Mouse (Mus musculus) intestine, postnatal 0 days (tissue): ENCODE data around the gene Ntng2. TPM values are rescaled to one million over a fixed set of nuclear protein-coding genes. Genes with fewer than 3 reads are reported as not detected.

ENCODE experiments used
- ATAC-seq: fragments of 200-750 bp; cut with Nextera tagmentation; 2 replicates; pipeline ENCODE4 v1.8.0; 2017; ENCODE audit warnings: mild to moderate bottlenecking, moderate TSS enrichment, moderate library complexity
- H3K27ac ChIP-seq: fragments of 300-500 bp; sonication (generic); 2 replicates; pipeline ENCODE4 v1.5.1; 2014; ENCODE audit warnings: mild to moderate bottlenecking, low read depth, low read length, moderate library complexity
- H3K27me3 ChIP-seq: fragments of 300-500 bp; sonication (generic); replicated peaks from 2 replicates; pipeline ENCODE4 v1.6.1; 2014; ENCODE audit warnings: low read length, mixed read lengths; ENCODE audit not compliant: control insufficient read depth, insufficient read depth
- H3K36me3 ChIP-seq: fragments of 300-500 bp; sonication (generic); 2 replicates; pipeline ENCODE4 v1.6.1; 2014; ENCODE audit warnings: mild to moderate bottlenecking, moderate library complexity; ENCODE audit not compliant: control insufficient read depth, insufficient read depth
- H3K4me1 ChIP-seq: fragments of 300-500 bp; sonication (generic); replicated peaks from 2 replicates; pipeline ENCODE4 v1.6.1; 2014; ENCODE audit warnings: antibody characterized with exemption, low read length, mixed read lengths; ENCODE audit not compliant: control insufficient read depth, insufficient read depth
- H3K4me2 ChIP-seq: fragments of 300-500 bp; sonication (generic); replicated peaks from 2 replicates; pipeline ENCODE4 v1.6.1; 2014; ENCODE audit warnings: low read depth, mild to moderate bottlenecking, moderate library complexity
- H3K4me3 ChIP-seq: fragments of 300-500 bp; sonication (generic); 2 replicates; pipeline ENCODE4 v1.5.1; 2014; ENCODE audit warnings: low read depth, low read length
- H3K9ac ChIP-seq: fragments of 300-500 bp; sonication (generic); 2 replicates; pipeline ENCODE4 v1.6.1; 2014; ENCODE audit warnings: mild to moderate bottlenecking, low read depth, low read length
- H3K9me3 ChIP-seq: fragments of 300-500 bp; sonication (generic); 2 replicates; pipeline ENCODE4 v1.6.1; 2016; ENCODE audit warnings: mixed run types; ENCODE audit not compliant: control insufficient read depth
- CTCF ChIP-seq: sonication (generic); IDR thresholded peaks from 2 replicates; pipeline ENCODE4 v1.5.1; 2016; ENCODE audit warnings: low read depth, mild to moderate bottlenecking, control low read depth, antibody characterized with exemption, moderate library complexity
- WGBS: fragments of 180-500 bp; shearing (Covaris S2); extraction: QIAGEN DNeasy Blood & Tissue Kit; methylation state at CpG from one replicate; pipeline ENCODE4 v1.1.7; 2014; 5-methylcytosine and 5-hydroxymethylcytosine counted together
- polyA plus RNA-seq: library from polyadenylated mRNA; unstranded; fragments of >200 nt; fragmentation: Nextera tagmentation; extraction: Ambion mirVana; gene quantifications from 2 replicates; pipeline ENCODE4 v1.2.1, GENCODE M21; 2015

Gene Ntng2
- 0.21 TPM in 1 of 2 replicates, not detected in the other for polyA plus RNA-seq

GRCm38 (mm10) chr2:29252599-29253204 lies at the start of gene Ntng2:
Gene Ntng2, minus strand, starts transcription at chr2:29253005.
- Histone ChIP-seq H3K36me3 (no peaks in the 10 kb centered on the region), H3K9me3 (no peaks in the 10 kb centered on the region), H3K27ac (no peak within 1 kb of the TSS), H3K4me1 (peaks cover 10% of the 10 kb centered on the region; the same call in 1 of the 2 replicates), H3K4me2 (peak within 1 kb of the TSS; percentile 96), H3K4me3 (peak within 1 kb of the TSS; percentile 66), H3K9ac (peak within 1 kb of the TSS; percentile 40), H3K27me3 (peaks cover 77% of the 10 kb centered on the region)
- under 1% methylated on average over 43 of the region's 54 CpGs for WGBS
- TF ChIP-seq CTCF: no peak
- peak; percentile 25; the same call in 1 of the 2 replicates for ATAC-seq

GRCm38 (mm10) chr2:29295557-29295956 lies 42.8 kb upstream of the Ntng2 start:
- no peak for ATAC-seq
- Histone ChIP-seq H3K4me1 (no peaks in the 10 kb centered on the region), H3K4me2 (no peak overlapping the region), H3K27ac (no peak overlapping the region), H3K9me3 (no peaks in the 10 kb centered on the region), H3K4me3 (no peak overlapping the region), H3K36me3 (no peaks in the 10 kb centered on the region), H3K27me3 (no peaks in the 10 kb centered on the region), H3K9ac (no peak overlapping the region)
- 53% methylated on average over 3 of the region's 3 CpGs for WGBS
- TF ChIP-seq CTCF: no peak

- Histone ChIP-seq H3K27ac (no peak overlapping the region), H3K4me3 (no peak overlapping the region), H3K9ac (no peak overlapping the region), H3K27me3 (no peaks in the 10 kb centered on the region), H3K9me3 (no peaks in the 10 kb centered on the region), H3K4me1 (no peaks in the 10 kb centered on the region), H3K4me2 (no peak overlapping the region), H3K36me3 (no peaks in the 10 kb centered on the region)
- ATAC-seq: no peak
- 48% methylated on average over 5 of the region's 5 CpGs for WGBS
- no peak for TF ChIP-seq CTCF
Measured at GRCm38 (mm10) chr2:29287651-29288050, 34.8 kb upstream of the Ntng2 start.

GRCm38 (mm10) chr2:29277703-29278121 lies 24.9 kb upstream of the Ntng2 start:
- no peak overlapping the region for H3K9ac ChIP-seq
- no peak for TF ChIP-seq CTCF
- no peak overlapping the region for H3K27ac ChIP-seq
- no peaks in the 10 kb centered on the region for H3K4me1 ChIP-seq
- H3K27me3 ChIP-seq: no peaks in the 10 kb centered on the region
- 42% methylated on average over 5 of the region's 5 CpGs for WGBS
- H3K9me3 ChIP-seq: no peaks in the 10 kb centered on the region
- no peak overlapping the region for H3K4me3 ChIP-seq
- no peak for ATAC-seq
- no peaks in the 10 kb centered on the region for H3K36me3 ChIP-seq
- no peak overlapping the region for H3K4me2 ChIP-seq

GRCm38 (mm10) chr2:29271803-29272518 lies 19.2 kb upstream of the Ntng2 start:
- no peak overlapping the region for H3K4me3 ChIP-seq
- no peak for TF ChIP-seq CTCF
- no peaks in the 10 kb centered on the region for H3K36me3 ChIP-seq
- H3K27me3 ChIP-seq: no peaks in the 10 kb centered on the region
- no peak overlapping the region for H3K4me2 ChIP-seq
- no peak overlapping the region for H3K27ac ChIP-seq
- 39% methylated on average over 7 of the region's 7 CpGs for WGBS
- no peak overlapping the region for H3K9ac ChIP-seq
- no peaks in the 10 kb centered on the region for H3K4me1 ChIP-seq
- ATAC-seq: no peak
- H3K9me3 ChIP-seq: no peaks in the 10 kb centered on the region

GRCm38 (mm10) chr2:29271098-29271497 lies 18.3 kb upstream of the Ntng2 start:
- no peak overlapping the region for H3K4me2 ChIP-seq
- no peak for ATAC-seq
- no peaks in the 10 kb centered on the region for H3K36me3 ChIP-seq
- TF ChIP-seq CTCF: no peak
- H3K9ac ChIP-seq: no peak overlapping the region
- no peaks in the 10 kb centered on the region for H3K27me3 ChIP-seq
- no peaks in the 10 kb centered on the region for H3K9me3 ChIP-seq
- no peak overlapping the region for H3K4me3 ChIP-seq
- WGBS: 54% methylated on average over 7 of the region's 7 CpGs
- no peaks in the 10 kb centered on the region for H3K4me1 ChIP-seq
- H3K27ac ChIP-seq: no peak overlapping the region
